Mouse (Mus musculus) forebrain, embryonic 15.5 days (tissue): ENCODE measurements around the gene Ugt1a6b. TPM values are rescaled to one million over a fixed set of nuclear protein-coding genes. Genes with fewer than 3 reads are reported as not detected.
A peak's percentile ranks its signal among the peaks of the same experiment; 100 is the strongest.
"Not testable (repeated sequence)": the region's sequence is repeated elsewhere in the genome, so short reads cannot be mapped to it uniquely, and the experiment has no call there.

ENCODE experiments used
- ATAC-seq: fragments of 200-750 bp; cut with Nextera tagmentation; replicated peaks from 2 replicates; pipeline ENCODE4 v1.8.0; 2017; ENCODE audit warnings: mild to moderate bottlenecking, moderate TSS enrichment, moderate library complexity
- H3K27ac ChIP-seq: fragments of 300-500 bp; sonication (generic); replicated peaks from 2 replicates; pipeline ENCODE4 v1.5.1; 2015; ENCODE audit warnings: mild to moderate bottlenecking, inconsistent platforms
- H3K27me3 ChIP-seq: fragments of 300-500 bp; sonication (generic); 2 replicates; pipeline ENCODE4 v1.6.1; 2015; ENCODE audit warnings: inconsistent platforms
- H3K36me3 ChIP-seq: fragments of 300-500 bp; sonication (generic); 2 replicates; pipeline ENCODE4 v1.6.1; 2015; ENCODE audit warnings: mild to moderate bottlenecking, inconsistent platforms
- H3K4me1 ChIP-seq: fragments of 300-500 bp; sonication (generic); 2 replicates; pipeline ENCODE4 v1.6.1; 2015; ENCODE audit warnings: inconsistent platforms
- H3K4me2 ChIP-seq: fragments of 300-500 bp; sonication (generic); replicated peaks from 2 replicates; pipeline ENCODE4 v1.6.1; 2015; ENCODE audit warnings: mild to moderate bottlenecking, inconsistent platforms
- H3K4me3 ChIP-seq: fragments of 300-500 bp; sonication (generic); 2 replicates; pipeline ENCODE4 v1.5.1; 2015; ENCODE audit warnings: mild to moderate bottlenecking, inconsistent platforms
- H3K9ac ChIP-seq: fragments of 300-500 bp; sonication (generic); replicated peaks from 2 replicates; pipeline ENCODE4 v1.6.1; 2015; ENCODE audit warnings: mild to moderate bottlenecking, inconsistent platforms
- H3K9me3 ChIP-seq: fragments of 300-500 bp; sonication (generic); 2 replicates; pipeline ENCODE4 v1.6.1; 2016; ENCODE audit warnings: inconsistent platforms
- WGBS: fragments of 180-500 bp; shearing (Covaris S2); methylation state at CpG from one replicate; pipeline ENCODE4 v1.1.7; 2015; ENCODE audit warnings: mixed read lengths; 5-methylcytosine and 5-hydroxymethylcytosine counted together
- polyA plus RNA-seq: library from polyadenylated mRNA; unstranded; fragments of >200 nt; fragmentation: Nextera tagmentation; extraction: Ambion mirVana; gene quantifications from 2 replicates; pipeline ENCODE4 v1.2.1, GENCODE M21; 2015

Ugt1a6b gene
- polyA plus RNA-seq, 1 experiment from 2014 or later = 2.3 TPM

GRCm38 (mm10) chr1:88165711-88166110 is 62.7 kb downstream of the Ugt1a6b start, which contains the start of gene Ugt1a5:
Gene Ugt1a5, plus strand, starts transcription at chr1:88166012.
- Histone ChIP-seq H3K4me3 (no peak within 1 kb of the TSS), H3K36me3 (no peaks in the 10 kb centered on the region), H3K4me1 (no peaks in the 10 kb centered on the region), H3K27ac (no peak within 1 kb of the TSS), H3K9ac (no peak within 1 kb of the TSS), H3K9me3 (no peaks in the 10 kb centered on the region), H3K27me3 (no peaks in the 10 kb centered on the region), H3K4me2 (no peak within 1 kb of the TSS)
- no peak for ATAC-seq
- 84% methylated on average over 5 of the region's 5 CpGs for WGBS

- H3K9me3 ChIP-seq, H3K36me3 ChIP-seq, H3K27me3 ChIP-seq, H3K27ac ChIP-seq, H3K4me1 ChIP-seq, H3K9ac ChIP-seq, H3K4me3 ChIP-seq, H3K4me2 ChIP-seq, ATAC-seq: not testable (repeated sequence)
- 96% methylated on average over 6 of the region's 7 CpGs for WGBS
These were observed 69.1 kb downstream of the Ugt1a6b start for GRCm38 (mm10) chr1:88172190-88172589.

- Histone ChIP-seq H3K36me3 (no peaks in the 10 kb centered on the region), H3K27ac (no peak overlapping the region), H3K9me3 (0 out of 2 replicates have a peak, but pooled peaks cover 5% of the 10 kb centered on the region), H3K4me2 (no peak overlapping the region), H3K9ac (no peak overlapping the region), H3K4me3 (no peak overlapping the region), H3K27me3 (no peaks in the 10 kb centered on the region), H3K4me1 (no peaks in the 10 kb centered on the region)
- WGBS = 92% methylated on average over 1 of the region's 1 CpGs
- no peak for ATAC-seq
These were observed 76.6 kb downstream of the Ugt1a6b start for GRCm38 (mm10) chr1:88179657-88180056.

- no peak for ATAC-seq
- Histone ChIP-seq H3K9me3 (no peaks in the 10 kb centered on the region), H3K27ac (no peak overlapping the region), H3K9ac (no peak overlapping the region), H3K4me3 (no peak overlapping the region), H3K4me1 (no peaks in the 10 kb centered on the region), H3K27me3 (no peaks in the 10 kb centered on the region), H3K36me3 (no peaks in the 10 kb centered on the region), H3K4me2 (no peak overlapping the region)
- 89% methylated on average over 5 of the region's 5 CpGs for WGBS
These were observed 83.4 kb downstream of the Ugt1a6b start for GRCm38 (mm10) chr1:88186325-88186935.

- 74% methylated on average over 3 of the region's 3 CpGs for WGBS
These were observed 89.1 kb downstream of the Ugt1a6b start for GRCm38 (mm10) chr1:88192136-88192535.

GRCm38 (mm10) chr1:88195687-88196086 is 92.6 kb downstream of the Ugt1a6b start:
- Histone ChIP-seq H3K4me3 (no peak overlapping the region), H3K27me3 (no peaks in the 10 kb centered on the region), H3K9ac (no peak overlapping the region), H3K27ac (no peak overlapping the region), H3K4me1 (no peaks in the 10 kb centered on the region), H3K36me3 (no peaks in the 10 kb centered on the region), H3K9me3 (no peaks in the 10 kb centered on the region), H3K4me2 (no peak overlapping the region)
- no peak for ATAC-seq
- 94% methylated on average over 1 of the region's 1 CpGs for WGBS

More at GRCm38 (mm10) chr1:88192136-88192535, 89.1 kb downstream of the Ugt1a6b start:
- no peaks in the 10 kb centered on the region for H3K4me1 ChIP-seq
- no peak for ATAC-seq
- H3K4me2 ChIP-seq = no peak overlapping the region
- no peak overlapping the region for H3K27ac ChIP-seq
- H3K4me3 ChIP-seq = no peak overlapping the region
- H3K9ac ChIP-seq = no peak overlapping the region
- H3K9me3 ChIP-seq = no peaks in the 10 kb centered on the region
- H3K36me3 ChIP-seq = no peaks in the 10 kb centered on the region
- H3K27me3 ChIP-seq = no peaks in the 10 kb centered on the region

GRCm38 (mm10) chr1:88197443-88197842 is 94.4 kb downstream of the Ugt1a6b start:
- H3K27me3 ChIP-seq = no peaks in the 10 kb centered on the region
- H3K4me1 ChIP-seq = no peaks in the 10 kb centered on the region
- H3K4me3 ChIP-seq = no peak overlapping the region
- no peaks in the 10 kb centered on the region for H3K36me3 ChIP-seq
- H3K27ac ChIP-seq = no peak overlapping the region
- no peak overlapping the region for H3K4me2 ChIP-seq
- no peaks in the 10 kb centered on the region for H3K9me3 ChIP-seq
- ATAC-seq = no peak
- 76% methylated on average over 3 of the region's 3 CpGs for WGBS
- H3K9ac ChIP-seq = no peak overlapping the region

GRCm38 (mm10) chr1:88199996-88200395 is 96.9 kb downstream of the Ugt1a6b start:
- Histone ChIP-seq H3K27ac (no peak overlapping the region), H3K4me2 (no peak overlapping the region), H3K4me1 (peaks cover 1% of the 10 kb centered on the region; the same call in 1 of the 2 replicates), H3K27me3 (no peaks in the 10 kb centered on the region), H3K4me3 (no peak overlapping the region), H3K9me3 (no peaks in the 10 kb centered on the region), H3K9ac (no peak overlapping the region), H3K36me3 (0 out of 2 replicates have a peak, but pooled peaks cover 3% of the 10 kb centered on the region)
- WGBS = 81% methylated on average over 2 of the region's 2 CpGs
- no peak for ATAC-seq

GRCm38 (mm10) chr1:88200456-88200855 is 97.4 kb downstream of the Ugt1a6b start, which contains the start of gene Ugt1a2:
Gene Ugt1a2, plus strand, starts transcription at chr1:88200601.
- no peak for ATAC-seq
- 84% methylated on average over 7 of the region's 7 CpGs for WGBS

GRCm38 (mm10) chr1:88205294-88205922 is 102.4 kb downstream of the Ugt1a6b start, which contains the start of gene Dnajb3:
Gene Dnajb3, minus strand, starts transcription at chr1:88205782.
- ATAC-seq = peak; percentile 100

More at GRCm38 (mm10) chr1:88200456-88200855, 97.4 kb downstream of the Ugt1a6b start, which contains the start of gene Ugt1a2:
- H3K9ac ChIP-seq = no peak within 1 kb of the TSS
- peaks cover 6% of the 10 kb centered on the region; the same call in 1 of the 2 replicates for H3K4me1 ChIP-seq
- H3K36me3 ChIP-seq = 0 out of 2 replicates have a peak, but pooled peaks cover 3% of the 10 kb centered on the region
- no peaks in the 10 kb centered on the region for H3K27me3 ChIP-seq
- H3K4me2 ChIP-seq = no peak within 1 kb of the TSS
- no peak within 1 kb of the TSS for H3K27ac ChIP-seq
- H3K4me3 ChIP-seq = no peak within 1 kb of the TSS
- H3K9me3 ChIP-seq = no peaks in the 10 kb centered on the region

GRCm38 (mm10) chr1:88206843-88207479 is 103.9 kb downstream of the Ugt1a6b start:
- no peak overlapping the region for H3K4me3 ChIP-seq
- H3K9ac ChIP-seq = no peak overlapping the region
- 80% methylated on average over 2 of the region's 2 CpGs for WGBS
- no peak for ATAC-seq
- H3K27me3 ChIP-seq = no peaks in the 10 kb centered on the region
- H3K4me2 ChIP-seq = no peak overlapping the region
- peaks cover 10% of the 10 kb centered on the region for H3K4me1 ChIP-seq
- peaks cover 7% of the 10 kb centered on the region for H3K9me3 ChIP-seq
- 0 out of 2 replicates have a peak, but pooled peaks cover 3% of the 10 kb centered on the region for H3K36me3 ChIP-seq
- H3K27ac ChIP-seq = no peak overlapping the region

More at GRCm38 (mm10) chr1:88205294-88205922, 102.4 kb downstream of the Ugt1a6b start, which contains the start of gene Dnajb3:
- Histone ChIP-seq H3K36me3 (0 out of 2 replicates have a peak, but pooled peaks cover 3% of the 10 kb centered on the region), H3K27ac (peak within 1 kb of the TSS; percentile 58; the same call in 1 of the 2 replicates), H3K4me2 (peak within 1 kb of the TSS; percentile 92), H3K4me3 (peak within 1 kb of the TSS; percentile 66), H3K4me1 (peaks cover 10% of the 10 kb centered on the region), H3K9me3 (no peaks in the 10 kb centered on the region), H3K27me3 (no peaks in the 10 kb centered on the region), H3K9ac (peak within 1 kb of the TSS; percentile 64)
- 5% methylated on average over 59 of the region's 62 CpGs for WGBS

- Histone ChIP-seq H3K27me3 (no peaks in the 10 kb centered on the region), H3K4me2 (no peak within 1 kb of the TSS), H3K9me3 (peaks cover 51% of the 10 kb centered on the region), H3K27ac (no peak within 1 kb of the TSS), H3K36me3 (no peaks in the 10 kb centered on the region), H3K4me1 (no peaks in the 10 kb centered on the region), H3K9ac (no peak within 1 kb of the TSS), H3K4me3 (no peak within 1 kb of the TSS)
- no peak for ATAC-seq
- 70% methylated on average over 8 of the region's 8 CpGs for WGBS
These were observed 108.8 kb downstream of the Ugt1a6b start, which contains the start of gene Ugt1a1 for GRCm38 (mm10) chr1:88211812-88212211. Gene Ugt1a1, plus strand, starts transcription at chr1:88211959.
